Mouse (Mus musculus) heart, embryonic 12.5 days (tissue): ENCODE results near the gene Dcdc2a. TPM values are rescaled to one million over a fixed set of nuclear protein-coding genes. Genes with fewer than 3 reads are reported as not detected.

Experiments used
- ATAC-seq: fragments of 200-750 bp; cut with Nextera tagmentation; 2 replicates; pipeline ENCODE4 v1.8.0; 2017; ENCODE audit warnings: moderate TSS enrichment, moderate library complexity; ENCODE audit not compliant: insufficient number of reproducible peaks, low FRiP score
- H3K27ac ChIP-seq: fragments of 300-500 bp; sonication (generic); 2 replicates; pipeline ENCODE4 v1.5.1; 2016; ENCODE audit warnings: mild to moderate bottlenecking, moderate library complexity; ENCODE audit not compliant: poor library complexity, severe bottlenecking
- H3K27me3 ChIP-seq: fragments of 300-500 bp; sonication (generic); replicated peaks from 2 replicates; pipeline ENCODE4 v1.6.1; 2016; ENCODE audit warnings: mild to moderate bottlenecking, moderate library complexity
- H3K36me3 ChIP-seq: fragments of 300-500 bp; sonication (generic); 2 replicates; pipeline ENCODE4 v1.6.1; 2016; ENCODE audit warnings: mild to moderate bottlenecking, moderate library complexity
- H3K4me1 ChIP-seq: fragments of 300-500 bp; sonication (generic); replicated peaks from 2 replicates; pipeline ENCODE4 v1.6.1; 2016; ENCODE audit warnings: mild to moderate bottlenecking
- H3K4me2 ChIP-seq: fragments of 300-500 bp; sonication (generic); 2 replicates; pipeline ENCODE4 v1.6.1; 2016; ENCODE audit warnings: mild to moderate bottlenecking, moderate library complexity
- H3K4me3 ChIP-seq: fragments of 300-500 bp; sonication (generic); 2 replicates; pipeline ENCODE4 v1.5.1; 2016; ENCODE audit warnings: mild to moderate bottlenecking
- H3K9ac ChIP-seq: fragments of 300-500 bp; sonication (generic); 2 replicates; pipeline ENCODE4 v1.6.1; 2016; ENCODE audit warnings: mild to moderate bottlenecking, moderate library complexity
- H3K9me3 ChIP-seq: fragments of 300-500 bp; sonication (generic); replicated peaks from 2 replicates; pipeline ENCODE4 v1.6.1; 2016; ENCODE audit warnings: mild to moderate bottlenecking, moderate library complexity
- WGBS: fragments of 180-500 bp; shearing (Covaris S2); methylation state at CpG from one replicate; pipeline ENCODE4 v1.1.7; 2016; 5-methylcytosine and 5-hydroxymethylcytosine counted together
- polyA plus RNA-seq: library from polyadenylated mRNA; unstranded; fragments of >200 nt; fragmentation: Nextera tagmentation; extraction: Ambion mirVana; gene quantifications from 2 replicates; pipeline ENCODE4 v1.2.1, GENCODE M21; 2016

Gene Dcdc2a
- polyA plus RNA-seq, 1 experiment from 2014 or later = 1.4 TPM

- Histone ChIP-seq H3K9ac (no peak overlapping the region), H3K4me1 (0 out of 2 replicates have a peak, but pooled peaks cover 2% of the 10 kb centered on the region), H3K36me3 (no peaks in the 10 kb centered on the region), H3K27ac (no peak overlapping the region), H3K27me3 (no peaks in the 10 kb centered on the region), H3K4me3 (no peak overlapping the region), H3K4me2 (no peak overlapping the region), H3K9me3 (no peaks in the 10 kb centered on the region)
- ATAC-seq = no peak
- 70% methylated on average over 2 of the region's 2 CpGs for WGBS
These were observed 16.3 kb upstream of the Dcdc2a start for GRCm38 (mm10) chr13:25039488-25039887.

- H3K4me1 ChIP-seq = peaks cover 13% of the 10 kb centered on the region
- no peak overlapping the region for H3K4me2 ChIP-seq
- peaks cover 28% of the 10 kb centered on the region for H3K27me3 ChIP-seq
- H3K27ac ChIP-seq = no peak overlapping the region
- H3K36me3 ChIP-seq = no peaks in the 10 kb centered on the region; the same call in 1 of the 2 replicates
- 85% methylated on average over 5 of the region's 5 CpGs for WGBS
- no peak overlapping the region for H3K9ac ChIP-seq
- ATAC-seq = no peak
- H3K9me3 ChIP-seq = peaks cover 24% of the 10 kb centered on the region
- no peak overlapping the region for H3K4me3 ChIP-seq
These were observed 3.1 kb upstream of the Dcdc2a start for GRCm38 (mm10) chr13:25052671-25053070.

GRCm38 (mm10) chr13:25055111-25055554 is 671 bp upstream of the Dcdc2a start:
- WGBS = under 1% methylated on average over 34 of the region's 35 CpGs
- H3K27ac ChIP-seq = no peak overlapping the region
- H3K9ac ChIP-seq = peak overlapping the region; percentile 52; the same call in 1 of the 2 replicates

GRCm38 (mm10) chr13:25066659-25067058 is 10.9 kb downstream of the Dcdc2a start:
- Histone ChIP-seq H3K4me3 (no peak overlapping the region), H3K36me3 (no peaks in the 10 kb centered on the region), H3K27ac (no peak overlapping the region), H3K9ac (no peak overlapping the region), H3K9me3 (no peaks in the 10 kb centered on the region), H3K4me2 (no peak overlapping the region), H3K27me3 (no peaks in the 10 kb centered on the region), H3K4me1 (no peaks in the 10 kb centered on the region)
- no peak for ATAC-seq
- WGBS = 89% methylated on average over 2 of the region's 2 CpGs

More at GRCm38 (mm10) chr13:25055111-25055554, 671 bp upstream of the Dcdc2a start:
- Histone ChIP-seq H3K4me3 (peak overlapping the region; percentile 51), H3K9me3 (peaks cover 16% of the 10 kb centered on the region), H3K36me3 (no peaks in the 10 kb centered on the region; the same call in 1 of the 2 replicates), H3K4me2 (peak overlapping the region; percentile 99), H3K4me1 (peaks cover 13% of the 10 kb centered on the region), H3K27me3 (peaks cover 32% of the 10 kb centered on the region)
- ATAC-seq = peak; percentile 67

GRCm38 (mm10) chr13:25067183-25067582 is 11.4 kb downstream of the Dcdc2a start:
- WGBS = 81% methylated on average over 4 of the region's 4 CpGs
- Histone ChIP-seq H3K9me3 (no peaks in the 10 kb centered on the region), H3K4me1 (no peaks in the 10 kb centered on the region), H3K27me3 (no peaks in the 10 kb centered on the region), H3K4me2 (no peak overlapping the region), H3K36me3 (no peaks in the 10 kb centered on the region), H3K9ac (no peak overlapping the region), H3K4me3 (no peak overlapping the region), H3K27ac (no peak overlapping the region)
- ATAC-seq = no peak

- Histone ChIP-seq H3K9ac (no peak overlapping the region), H3K4me3 (no peak overlapping the region), H3K27ac (no peak overlapping the region), H3K27me3 (no peaks in the 10 kb centered on the region), H3K36me3 (no peaks in the 10 kb centered on the region), H3K4me2 (no peak overlapping the region), H3K4me1 (no peaks in the 10 kb centered on the region), H3K9me3 (peaks cover 3% of the 10 kb centered on the region; the same call in 1 of the 2 replicates)
- 75% methylated on average over 4 of the region's 4 CpGs for WGBS
- ATAC-seq = no peak
These were observed 14.0 kb downstream of the Dcdc2a start for GRCm38 (mm10) chr13:25069765-25070164.

GRCm38 (mm10) chr13:25070791-25071190 is 15.0 kb downstream of the Dcdc2a start:
- Histone ChIP-seq H3K9ac (no peak overlapping the region), H3K4me2 (no peak overlapping the region), H3K9me3 (peaks cover 5% of the 10 kb centered on the region; the same call in 1 of the 2 replicates), H3K36me3 (no peaks in the 10 kb centered on the region), H3K4me1 (no peaks in the 10 kb centered on the region), H3K4me3 (no peak overlapping the region), H3K27ac (no peak overlapping the region), H3K27me3 (no peaks in the 10 kb centered on the region)
- WGBS = 65% methylated on average over 4 of the region's 4 CpGs
- no peak for ATAC-seq

- no peaks in the 10 kb centered on the region for H3K36me3 ChIP-seq
- no peak overlapping the region for H3K4me2 ChIP-seq
- no peaks in the 10 kb centered on the region for H3K27me3 ChIP-seq
- ATAC-seq = no peak
- no peak overlapping the region for H3K27ac ChIP-seq
- 44% methylated on average over 7 of the region's 7 CpGs for WGBS
- no peak overlapping the region for H3K4me3 ChIP-seq
- peaks cover 5% of the 10 kb centered on the region; the same call in 1 of the 2 replicates for H3K9me3 ChIP-seq
- no peaks in the 10 kb centered on the region for H3K4me1 ChIP-seq
- H3K9ac ChIP-seq = no peak overlapping the region
These were observed 21.5 kb downstream of the Dcdc2a start for GRCm38 (mm10) chr13:25077262-25077661.

GRCm38 (mm10) chr13:25083144-25083572 is 27.4 kb downstream of the Dcdc2a start:
- H3K36me3 ChIP-seq = no peaks in the 10 kb centered on the region
- H3K4me2 ChIP-seq = peak overlapping the region; percentile 63
- no peaks in the 10 kb centered on the region for H3K27me3 ChIP-seq
- ATAC-seq = no peak
- no peak overlapping the region for H3K27ac ChIP-seq
- peak overlapping the region; percentile 5; the same call in 1 of the 2 replicates for H3K9ac ChIP-seq
- H3K4me3 ChIP-seq = peak overlapping the region; percentile 20; the same call in 1 of the 2 replicates
- peaks cover 19% of the 10 kb centered on the region; the same call in 1 of the 2 replicates for H3K4me1 ChIP-seq
- 5% methylated on average over 15 of the region's 15 CpGs for WGBS
- H3K9me3 ChIP-seq = no peaks in the 10 kb centered on the region

GRCm38 (mm10) chr13:25085147-25085546 is 29.3 kb downstream of the Dcdc2a start:
- Histone ChIP-seq H3K27ac (no peak overlapping the region), H3K4me3 (no peak overlapping the region)
- 87% methylated on average over 7 of the region's 7 CpGs for WGBS

GRCm38 (mm10) chr13:25091347-25091746 is 35.5 kb downstream of the Dcdc2a start:
- Histone ChIP-seq H3K9ac (no peak overlapping the region), H3K27me3 (no peaks in the 10 kb centered on the region), H3K4me3 (no peak overlapping the region), H3K27ac (no peak overlapping the region), H3K4me2 (no peak overlapping the region), H3K9me3 (no peaks in the 10 kb centered on the region), H3K36me3 (no peaks in the 10 kb centered on the region), H3K4me1 (no peaks in the 10 kb centered on the region)
- 84% methylated on average over 5 of the region's 5 CpGs for WGBS
- ATAC-seq = no peak

More at GRCm38 (mm10) chr13:25085147-25085546, 29.3 kb downstream of the Dcdc2a start:
- peaks cover 19% of the 10 kb centered on the region; the same call in 1 of the 2 replicates for H3K4me1 ChIP-seq
- no peak overlapping the region for H3K4me2 ChIP-seq
- H3K9ac ChIP-seq = no peak overlapping the region
- H3K9me3 ChIP-seq = no peaks in the 10 kb centered on the region
- no peak for ATAC-seq
- no peaks in the 10 kb centered on the region for H3K27me3 ChIP-seq
- no peaks in the 10 kb centered on the region for H3K36me3 ChIP-seq

GRCm38 (mm10) chr13:25093776-25094175 is 38.0 kb downstream of the Dcdc2a start:
- WGBS = 76% methylated on average over 4 of the region's 4 CpGs

More at GRCm38 (mm10) chr13:25093776-25094175, 38.0 kb downstream of the Dcdc2a start:
- H3K36me3 ChIP-seq = no peaks in the 10 kb centered on the region
- ATAC-seq = no peak
- H3K27me3 ChIP-seq = no peaks in the 10 kb centered on the region
- H3K4me1 ChIP-seq = no peaks in the 10 kb centered on the region
- no peak overlapping the region for H3K27ac ChIP-seq
- no peak overlapping the region for H3K4me3 ChIP-seq
- no peaks in the 10 kb centered on the region for H3K9me3 ChIP-seq
- no peak overlapping the region for H3K9ac ChIP-seq
- H3K4me2 ChIP-seq = no peak overlapping the region
